Mouse (Mus musculus) heart, embryonic 14.5 days (tissue): ENCODE measurements around the gene Olfr1333. TPM values are rescaled to one million over a fixed set of nuclear protein-coding genes. Genes with fewer than 3 reads are reported as not detected.

Experiments used
- ATAC-seq: fragments of 200-750 bp; cut with Nextera tagmentation; 2 replicates; pipeline ENCODE4 v1.8.0; 2017; ENCODE audit warnings: low read depth, moderate TSS enrichment; ENCODE audit not compliant: insufficient number of reproducible peaks, insufficient read depth, low FRiP score
- H3K27ac ChIP-seq, 2 experiments: fragments of 200-500 bp in 1 of 2; fragments of 300-500 bp in 1 of 2; sonication (generic) in 1 of 2; replicated peaks in 1 of 2; 2 replicates each; pipeline ENCODE4 v1.5.1; 2012 to 2014; ENCODE audit warnings: low read depth in 2 of 2, low read length in 2 of 2, control low read depth in 1 of 2, mild to moderate bottlenecking in 1 of 2, mixed read lengths in 1 of 2; ENCODE audit not compliant: control insufficient read depth in 1 of 2, insufficient read depth in 1 of 2
- H3K27me3 ChIP-seq: fragments of 300-500 bp; sonication (generic); 2 replicates; pipeline ENCODE4 v1.6.1; 2014; ENCODE audit warnings: mild to moderate bottlenecking, low read length, control low read depth; ENCODE audit not compliant: control insufficient read depth, insufficient read depth
- H3K36me3 ChIP-seq: fragments of 300-500 bp; sonication (generic); 2 replicates; pipeline ENCODE4 v1.6.1; 2014; ENCODE audit warnings: mild to moderate bottlenecking, control low read depth, low read length, mixed read lengths; ENCODE audit not compliant: control insufficient read depth, insufficient read depth
- H3K4me1 ChIP-seq, 2 experiments: fragments of 200-500 bp in 1 of 2; fragments of 300-500 bp in 1 of 2; sonication (generic) in 1 of 2; 2 replicates each; pipeline ENCODE4 v1.6.1; 2012 to 2014; ENCODE audit warnings: low read length in 2 of 2, control low read depth in 1 of 2, mixed read lengths in 1 of 2; ENCODE audit not compliant: control insufficient read depth in 2 of 2, insufficient read depth in 2 of 2
- H3K4me2 ChIP-seq: fragments of 300-500 bp; sonication (generic); 2 replicates; pipeline ENCODE4 v1.6.1; 2014; ENCODE audit warnings: mild to moderate bottlenecking, low read length
- H3K4me3 ChIP-seq, 2 experiments: fragments of 200-500 bp in 1 of 2; fragments of 300-500 bp in 1 of 2; sonication (generic) in 1 of 2; 2 replicates each; pipeline ENCODE4 v1.5.1; 2012 to 2014; ENCODE audit warnings: low read length in 2 of 2, mild to moderate bottlenecking in 2 of 2, control low read depth in 1 of 2, low read depth in 1 of 2, moderate library complexity in 1 of 2; ENCODE audit not compliant: control insufficient read depth in 1 of 2, insufficient read depth in 1 of 2
- H3K9ac ChIP-seq: fragments of 300-500 bp; sonication (generic); 2 replicates; pipeline ENCODE4 v1.6.1; 2014; ENCODE audit warnings: mild to moderate bottlenecking, low read length
- H3K9me3 ChIP-seq: fragments of 300-500 bp; sonication (generic); 2 replicates; pipeline ENCODE4 v1.6.1; 2016; ENCODE audit warnings: low read length, control low read depth; ENCODE audit not compliant: control insufficient read depth
- WGBS: fragments of 180-500 bp; shearing (Covaris S2); extraction: QIAGEN DNeasy Blood & Tissue Kit; methylation state at CpG from one replicate; pipeline ENCODE4 v1.1.7; 2014; 5-methylcytosine and 5-hydroxymethylcytosine counted together
- polyA plus RNA-seq: library from polyadenylated mRNA; unstranded; fragments of >200 nt; fragmentation: Nextera tagmentation; extraction: Ambion mirVana; gene quantifications from 2 replicates; pipeline ENCODE4 v1.2.1, GENCODE M21; 2014

Olfr1333 gene
- polyA plus RNA-seq, 1 experiment from 2014 or later: not detected

GRCm38 (mm10) chr4:118782486-118782885 is 53.6 kb downstream of the Olfr1333 start, which contains the start of gene Olfr1337:
Olfr1337 (minus strand) TSS chr4:118782586.
- H3K4me2 ChIP-seq: no peak within 1 kb of the TSS
- no peaks in the 10 kb centered on the region for H3K27me3 ChIP-seq
- 73% methylated on average over 2 of the region's 2 CpGs for WGBS
- ATAC-seq: no peak
- no peak within 1 kb of the TSS for H3K27ac ChIP-seq
- H3K4me1 ChIP-seq: peaks cover 3 to 4% of the 10 kb centered on the region in 2 experiments; a peak in 2 of 4 replicates
- no peaks in the 10 kb centered on the region for H3K9me3 ChIP-seq
- no peak within 1 kb of the TSS for H3K4me3 ChIP-seq
- H3K36me3 ChIP-seq: no peaks in the 10 kb centered on the region
- no peak within 1 kb of the TSS for H3K9ac ChIP-seq

Other genes starting within 250 kb of the Olfr1333 start
- 0.16 and 0.22 TPM in 2 replicates for gene Cfap57, start 215.5 kb downstream of the Olfr1333 start, polyA plus RNA-seq
- gene Ebna1bp2, start 215.5 kb downstream of the Olfr1333 start, polyA plus RNA-seq: 80.5 and 86.0 TPM in 2 replicates
- gene Olfr62, start 177.3 kb downstream of the Olfr1333 start, polyA plus RNA-seq: not detected in 2 replicates
- gene Olfr1342, start 143.5 kb downstream of the Olfr1333 start, polyA plus RNA-seq: not detected in 2 replicates
- not detected in 2 replicates for gene Olfr1341, start 132.8 kb downstream of the Olfr1333 start, polyA plus RNA-seq
- not detected in 2 replicates for gene Olfr1340, start 116.1 kb downstream of the Olfr1333 start, polyA plus RNA-seq
- not detected in 2 replicates for gene Olfr1339, start 104.1 kb downstream of the Olfr1333 start, polyA plus RNA-seq
- not detected in 2 replicates for gene Olfr1338, start 77.5 kb downstream of the Olfr1333 start, polyA plus RNA-seq
- gene Olfr1337, start 53.7 kb downstream of the Olfr1333 start, polyA plus RNA-seq: not detected in 2 replicates
- not detected in 2 replicates for gene Olfr1335, start 26.3 kb downstream of the Olfr1333 start, polyA plus RNA-seq
- not detected in 2 replicates for gene Olfr1331, start 28.4 kb upstream of the Olfr1333 start, polyA plus RNA-seq
- 0.04 and 0.19 TPM in 2 replicates for gene Olfr1330, start 52.3 kb upstream of the Olfr1333 start, polyA plus RNA-seq
- not detected in 2 replicates for gene Olfr1329, start 81.2 kb upstream of the Olfr1333 start, polyA plus RNA-seq
- gene Olfr1328, start 102.3 kb upstream of the Olfr1333 start, polyA plus RNA-seq: 0.07 TPM in 1 of 2 replicates, not detected in the other
- gene Lao1, start 125.3 kb upstream of the Olfr1333 start, polyA plus RNA-seq: not detected in 2 replicates